Mouse (Mus musculus) T-cell, adult 2 months (primary cell): ENCODE data around the gene Trim54.
A peak's percentile ranks its signal among the peaks of the same experiment; 100 is the strongest.

Experiments
- DNase-seq: peaks from one replicate; pipeline ENCODE4 v3.0.0; 2022; ENCODE audit warnings: low spot score

Gene Trim54

GRCm38 (mm10) chr5:31108000-31108490, 8.5 kb upstream of the Trim54 start, which contains the start of gene Slc30a3:
Gene Slc30a3, minus strand, starts transcription at chr5:31108237.
- no peak for DNase-seq

- peak; percentile 16 for DNase-seq
Measured at GRCm38 (mm10) chr5:31110781-31111180, 5.7 kb upstream of the Trim54 start.

GRCm38 (mm10) chr5:31116912-31117311, 400 bp downstream of the Trim54 start:
- no peak for DNase-seq

GRCm38 (mm10) chr5:31121111-31121510, 4.6 kb downstream of the Trim54 start:
- no peak for DNase-seq

GRCm38 (mm10) chr5:31123481-31123880, 7.0 kb downstream of the Trim54 start:
- DNase-seq, result no peak

GRCm38 (mm10) chr5:31126050-31126449, 9.5 kb downstream of the Trim54 start:
- no peak for DNase-seq

- no peak for DNase-seq
Measured at GRCm38 (mm10) chr5:31136730-31137424, 20.4 kb downstream of the Trim54 start.

- no peak for DNase-seq
Measured at GRCm38 (mm10) chr5:31137658-31138057, 21.1 kb downstream of the Trim54 start.

- DNase-seq, result no peak
Measured at GRCm38 (mm10) chr5:31138241-31138967, 21.9 kb downstream of the Trim54 start, which contains the start of gene Ucn. Gene Ucn, minus strand, starts transcription at chr5:31138829.

GRCm38 (mm10) chr5:31138968-31139425, 22.5 kb downstream of the Trim54 start:
- no peak for DNase-seq

GRCm38 (mm10) chr5:31149781-31150180, 33.3 kb downstream of the Trim54 start:
- no peak for DNase-seq

GRCm38 (mm10) chr5:31151746-31152145, 35.2 kb downstream of the Trim54 start:
- no peak for DNase-seq

GRCm38 (mm10) chr5:31153516-31154151, 37.1 kb downstream of the Trim54 start:
- no peak for DNase-seq

GRCm38 (mm10) chr5:31154152-31154553, 37.6 kb downstream of the Trim54 start, which contains the start of gene Mpv17:
Gene Mpv17, minus strand, starts transcription at chr5:31154251.
- peak; percentile 70 for DNase-seq

GRCm38 (mm10) chr5:31162462-31162861, 46.0 kb downstream of the Trim54 start:
- no peak for DNase-seq

- no peak for DNase-seq
Measured at GRCm38 (mm10) chr5:31164878-31165277, 48.4 kb downstream of the Trim54 start.

- DNase-seq, result no peak
Measured at GRCm38 (mm10) chr5:31168630-31169029, 52.1 kb downstream of the Trim54 start.

GRCm38 (mm10) chr5:31179301-31179765, 62.8 kb downstream of the Trim54 start:
- no peak for DNase-seq

- peak; percentile 98 for DNase-seq
Measured at GRCm38 (mm10) chr5:31179766-31180630, 63.5 kb downstream of the Trim54 start, which contains the start of the genes Gm29609 and Gtf3c2. Gene Gm29609, minus strand, starts transcription at chr5:31179911. Gene Gtf3c2, minus strand, starts transcription at chr5:31180144.

GRCm38 (mm10) chr5:31181183-31181770, 64.8 kb downstream of the Trim54 start:
- DNase-seq, result no peak

- DNase-seq, result no peak
Measured at GRCm38 (mm10) chr5:31183678-31184077, 67.2 kb downstream of the Trim54 start.
